Mouse (Mus musculus) embryo, embryonic 9.5 days (tissue): ENCODE results near the gene Mcee.

Experiments
- DNase-seq: peaks from one replicate; pipeline ENCODE4 v3.0.0-alpha.2; 2017; ENCODE audit errors: extremely low spot score

Gene Mcee

DNA sequence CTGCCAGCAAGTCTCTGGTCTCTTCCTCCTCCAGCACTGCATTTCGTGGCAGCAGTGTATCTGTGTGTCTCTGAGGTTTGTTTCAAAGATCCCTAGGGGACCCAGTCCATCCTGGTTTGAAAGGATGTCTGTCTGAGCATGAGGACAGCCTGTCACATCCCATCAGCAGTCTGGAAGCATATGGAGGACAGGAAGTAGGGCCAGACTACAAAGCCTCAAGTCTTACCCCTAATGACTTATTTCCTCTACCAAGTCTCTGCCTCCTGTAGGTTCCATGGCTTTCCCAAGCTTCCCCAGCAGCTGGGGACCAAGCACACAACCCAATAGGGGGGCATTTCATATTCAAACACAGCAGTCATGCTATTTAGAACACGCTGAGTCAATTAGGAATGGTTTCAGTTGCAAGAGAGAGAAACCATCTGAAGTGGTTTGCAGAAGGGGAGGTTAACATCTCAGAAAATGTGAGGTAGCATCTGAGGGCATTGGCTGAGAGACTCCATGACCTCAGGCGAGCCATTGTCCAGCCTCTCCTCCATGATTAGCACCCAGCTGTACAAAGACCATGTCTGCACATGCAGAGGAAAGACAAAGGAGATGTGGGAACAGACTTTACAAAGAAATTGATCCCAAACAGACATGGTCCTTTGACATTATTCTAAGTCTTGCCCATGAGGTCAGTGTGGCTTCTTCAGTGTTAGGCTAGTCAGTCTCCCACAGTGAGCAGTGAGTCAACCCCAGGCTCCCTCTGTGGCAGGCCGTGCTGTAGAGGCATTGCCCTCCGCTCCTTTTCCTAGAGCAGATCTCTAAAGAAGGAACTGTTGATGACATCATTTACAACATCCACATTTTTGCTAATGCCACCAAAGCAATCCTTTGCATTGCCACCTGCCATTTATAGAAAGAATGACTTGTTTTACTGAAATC lies 47.5 kb downstream of the Mcee start:
- DNase-seq, result no peak

DNA sequence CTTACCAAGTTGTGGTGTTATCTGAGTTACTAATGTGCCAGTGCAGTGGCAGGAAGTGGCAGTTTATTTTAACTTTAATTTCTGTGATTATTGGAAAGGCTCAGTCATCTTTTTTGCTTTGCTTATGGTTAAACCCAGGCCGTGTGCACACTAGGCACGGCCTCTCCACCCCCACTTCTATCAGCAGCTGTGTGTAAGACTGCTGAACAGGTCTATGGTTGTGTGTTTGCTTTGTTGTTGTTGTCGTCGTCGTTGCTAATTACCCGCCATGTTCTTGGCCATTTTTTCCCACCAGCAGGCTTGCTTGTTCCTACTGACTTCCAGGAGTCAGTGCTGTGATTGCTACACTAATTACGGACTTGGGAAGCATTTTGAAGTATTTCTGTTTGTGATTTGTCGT lies 48.1 kb downstream of the Mcee start:
- no peak for DNase-seq

DNA sequence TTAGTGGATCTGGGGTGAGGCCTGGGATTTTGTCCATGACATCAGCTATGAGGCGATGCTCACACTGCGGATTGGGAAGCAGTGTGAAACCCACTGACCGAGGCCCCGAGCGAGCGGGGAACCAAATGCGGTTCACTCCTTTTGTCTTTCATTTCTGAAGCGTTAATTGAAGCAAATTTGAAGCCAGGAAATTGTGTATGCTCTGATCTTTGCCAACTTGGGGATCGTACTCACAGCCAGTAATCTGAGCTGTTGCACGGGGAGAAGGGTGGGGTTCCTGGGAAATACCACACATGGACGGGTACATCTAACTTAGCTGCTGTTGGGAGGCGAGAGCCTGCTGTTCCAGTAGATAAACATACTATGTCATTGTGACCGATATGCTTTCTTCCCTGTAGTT lies 58.2 kb downstream of the Mcee start:
- no peak for DNase-seq

DNA sequence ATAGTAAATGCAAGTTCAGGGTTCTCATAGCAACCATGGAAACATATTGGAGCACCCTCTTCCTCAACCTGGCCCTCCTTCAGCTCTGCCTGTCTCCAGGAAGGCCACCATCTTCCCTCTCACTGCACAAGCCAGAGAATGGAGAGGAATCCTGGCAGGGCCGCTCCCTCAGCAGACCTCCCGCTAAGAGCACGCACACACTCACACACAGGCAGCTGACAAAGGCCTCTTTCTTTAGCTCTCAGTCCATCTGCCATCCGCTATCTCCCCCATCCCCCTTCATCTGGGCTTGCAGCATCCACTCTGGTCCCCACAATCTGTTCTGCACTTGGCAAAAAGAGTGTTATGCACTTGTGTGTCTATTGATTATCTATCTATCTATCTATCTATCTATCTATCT lies 59.0 kb downstream of the Mcee start:
- DNase-seq, result peak; percentile 3

DNA sequence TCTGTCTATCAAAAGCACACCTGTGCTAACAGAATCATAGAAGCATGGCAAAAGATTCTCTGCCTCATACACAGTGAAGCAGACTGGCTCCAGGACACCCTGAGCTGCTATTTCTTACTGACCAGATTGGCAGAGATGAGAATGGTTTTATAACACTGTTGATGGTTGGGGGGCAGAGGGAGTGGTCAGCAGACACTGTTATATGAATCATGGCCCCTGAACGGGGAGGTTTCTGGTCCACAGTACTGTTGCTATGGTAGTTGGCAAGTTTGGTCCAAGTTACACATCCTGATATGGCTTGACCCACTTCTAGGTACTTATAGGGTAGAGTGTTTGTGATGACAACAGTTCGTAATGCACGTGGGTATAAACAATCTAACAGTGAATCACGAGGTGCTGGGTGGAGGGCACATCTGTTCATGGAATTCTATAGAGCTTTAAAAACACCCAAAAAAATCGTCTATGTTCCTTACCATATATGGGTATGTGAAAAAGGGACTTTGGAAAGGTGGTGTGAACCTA lies 59.5 kb downstream of the Mcee start:
- DNase-seq, result no peak

DNA sequence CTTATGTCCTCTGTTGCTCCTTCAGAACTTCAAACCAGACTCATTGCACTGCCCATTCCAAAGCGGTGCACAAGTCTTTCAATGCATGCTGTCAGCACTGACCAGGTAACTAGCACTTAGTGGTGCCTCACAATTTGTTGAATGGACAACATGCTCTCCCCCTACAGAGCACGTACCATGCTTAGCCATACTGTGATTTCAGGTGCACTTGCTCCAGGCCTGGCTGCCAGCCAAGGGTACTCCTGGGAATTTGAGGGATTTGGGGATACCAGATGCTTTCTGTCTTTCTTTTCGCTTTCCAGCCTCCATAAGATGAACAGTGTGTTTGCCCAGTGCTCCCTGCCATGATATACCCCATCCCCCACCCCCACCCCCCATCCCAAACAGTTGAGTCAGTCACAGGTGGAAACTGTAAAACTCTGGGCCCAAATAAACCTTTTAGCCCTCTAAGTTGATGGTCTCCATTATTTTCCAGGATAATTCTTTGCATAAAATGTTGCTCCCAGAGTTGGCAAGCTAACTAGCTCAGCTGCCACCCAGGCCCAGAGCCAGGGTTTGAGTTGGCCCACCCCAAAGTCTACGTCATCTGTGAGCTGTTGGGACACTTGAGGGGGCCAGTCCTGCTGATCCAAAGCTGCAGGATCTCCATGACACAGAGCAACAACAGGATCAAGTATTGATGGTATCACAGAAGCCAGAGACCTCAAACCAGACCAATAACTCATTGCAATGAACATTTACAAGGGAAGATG lies 60.2 kb downstream of the Mcee start:
- no peak for DNase-seq

DNA sequence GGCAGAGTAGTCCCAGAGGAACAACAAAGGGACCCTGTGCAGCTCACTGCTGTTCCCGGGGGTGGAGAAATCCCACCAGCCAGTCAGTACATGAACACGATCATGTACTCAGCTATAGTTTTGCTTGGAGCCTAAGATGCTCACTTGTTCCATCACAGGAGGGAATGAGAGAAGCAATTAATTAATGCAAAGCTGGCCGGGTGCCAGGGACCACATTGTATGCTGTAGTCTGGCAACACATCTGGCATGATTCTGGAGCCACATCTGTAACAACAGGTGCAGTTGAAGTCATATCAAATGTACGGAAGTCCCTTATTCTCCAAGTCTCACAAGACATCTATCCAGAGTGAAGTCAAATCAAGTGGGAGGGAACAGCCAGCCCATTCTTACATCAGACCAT lies 63.8 kb downstream of the Mcee start:
- DNase-seq, result no peak

DNA sequence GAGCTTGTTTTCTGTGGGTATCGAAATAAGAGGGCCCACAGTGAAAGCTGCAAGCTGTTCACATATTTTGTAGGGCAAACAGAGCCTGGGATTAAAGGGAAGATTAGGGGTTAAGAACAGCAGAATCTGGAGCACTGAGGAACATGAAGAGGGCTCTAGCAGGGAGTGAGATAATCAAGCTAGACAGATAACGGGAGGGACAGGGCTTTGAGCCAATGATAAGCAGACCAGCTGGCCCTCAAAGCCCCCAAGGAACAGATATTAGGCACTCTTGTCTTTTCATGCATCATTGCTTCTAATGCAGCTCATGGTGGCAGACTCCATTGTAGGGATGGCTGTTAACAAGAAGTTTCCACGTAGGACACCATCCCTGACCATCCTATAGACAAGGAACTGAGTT lies 64.3 kb downstream of the Mcee start:
- DNase-seq, result no peak

DNA sequence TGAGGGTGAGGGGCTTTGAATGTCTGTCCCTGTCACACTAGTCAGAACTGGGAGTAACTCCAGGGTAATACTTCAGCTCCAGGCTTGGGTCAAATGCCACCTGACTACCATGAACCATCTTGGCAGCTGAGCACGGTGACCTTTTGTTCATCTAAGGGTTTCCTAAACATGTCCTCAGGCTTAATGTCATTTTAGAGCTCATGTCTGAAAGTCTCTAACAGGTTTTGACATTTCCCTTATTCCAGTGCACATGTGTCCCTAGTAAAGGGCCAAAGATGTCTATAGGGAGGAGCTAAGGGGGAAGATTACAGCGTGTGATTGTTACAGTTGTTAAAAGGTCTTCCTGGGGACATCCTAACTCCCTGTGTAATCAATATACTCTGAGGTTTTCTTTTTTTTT lies 65.4 kb downstream of the Mcee start:
- DNase-seq, result no peak
